24 mouse cellular contexts compared by ENCODE assay signal in the genomic region with DNA sequence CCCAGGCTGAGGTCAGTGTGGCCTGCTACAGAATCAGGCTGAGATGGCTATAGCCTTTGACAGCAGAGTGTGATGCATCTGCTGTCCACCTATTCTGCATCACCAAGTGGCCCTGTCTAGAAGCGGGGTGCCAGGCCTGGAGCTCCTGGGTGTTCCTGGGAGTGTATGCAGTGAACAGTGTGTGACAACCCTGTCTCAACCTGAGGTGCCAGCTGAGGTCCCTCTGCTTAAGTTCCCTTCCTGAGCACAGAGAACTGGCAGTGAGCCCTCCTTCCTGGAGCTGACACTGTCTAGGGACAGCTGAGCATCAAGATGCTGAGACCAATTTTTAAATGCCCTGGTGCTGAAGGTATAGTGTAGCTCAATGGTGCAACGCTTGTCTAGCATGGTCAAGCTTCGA. TPM values are rescaled to one million over a fixed set of nuclear protein-coding genes. Genes with fewer than 3 reads are reported as not detected.
DNase-seq lines count a peak whose midpoint lies in the region; TF ChIP-seq lines count a peak whose summit lies in the region.
"Had no signal": no experiment of that assay in that cellular context is flagged by ENCODE, and none has a peak within 500 bp of the region (broad histone marks: within the 10 kb centered on the region; RNA-seq: fewer than 3 reads in every experiment).

No protein-coding gene starts in this region.

- H3K27ac ChIP-seq in gastrocnemius, adult 2 months, result peak overlapping the region; percentile 100
- 0 out of 2 replicates have a peak overlapping the region, but pooled peaks have one; percentile 6 for H3K27ac ChIP-seq in heart, embryonic 10.5 days
- H3K27ac ChIP-seq: embryonic facial prominence, embryonic 12.5 days; embryonic facial prominence, embryonic 15.5 days; forebrain, embryonic 12.5 days; hindbrain, embryonic 12.5 days; hindbrain, embryonic 15.5 days had no signal

- no peak for TF ChIP-seq CTCF in gastrocnemius, adult 2 months (IDR thresholded peaks at IDR 0.05)

- peaks cover 34% of the 10 kb centered on the region for H3K4me1 ChIP-seq in heart, embryonic 10.5 days
- H3K4me1 ChIP-seq: forebrain, embryonic 12.5 days had no signal

- 88% methylated on average over 3 of the region's 3 CpGs for WGBS in heart, embryonic 10.5 days

- peaks cover 16% of the 10 kb centered on the region; the same call in 1 of the 2 replicates for H3K36me3 ChIP-seq in heart, embryonic 10.5 days
- H3K36me3 ChIP-seq: embryonic facial prominence, embryonic 12.5 days; embryonic facial prominence, embryonic 15.5 days; forebrain, embryonic 12.5 days; hindbrain, embryonic 12.5 days; hindbrain, embryonic 15.5 days had no signal

- peak overlapping the region; percentile 25; the same call in 1 of the 2 replicates for H3K4me3 ChIP-seq in gastrocnemius, adult 2 months
- H3K4me3 ChIP-seq in heart, embryonic 10.5 days, result no peak overlapping the region
- H3K4me3 ChIP-seq: embryonic facial prominence, embryonic 12.5 days; embryonic facial prominence, embryonic 15.5 days; forebrain, embryonic 12.5 days; hindbrain, embryonic 12.5 days; hindbrain, embryonic 15.5 days had no signal

- no peaks in the 10 kb centered on the region for H3K9me3 ChIP-seq in heart, embryonic 10.5 days
- H3K9me3 ChIP-seq: embryonic facial prominence, embryonic 12.5 days; embryonic facial prominence, embryonic 15.5 days; forebrain, embryonic 12.5 days; hindbrain, embryonic 12.5 days; hindbrain, embryonic 15.5 days had no signal

- intact Hi-C loops in gastrocnemius, adult 2 months (cut with DNase I), result loop anchor here (2.0 kb wide), 1 partner anchor 34 kb away; no protein-coding TSS in a partner anchor

- DNase-seq in gastrocnemius, adult 2 months, result peak; percentile 77
- no peak for DNase-seq in gastrocnemius, postnatal 4 days (ENCODE audit: low spot score in 2 of 2)
- no peak for DNase-seq in heart, embryonic 10.5 days (ENCODE audit: low spot score)
- DNase-seq in heart, adult 8-10 months (ENCODE audit: low spot score), result no peak
- DNase-seq in skeletal muscle tissue, adult 2 months (ENCODE audit: low read depth, low spot score), result peak; percentile 64
- DNase-seq in retina, postnatal 1 day, result no peak
- DNase-seq: adrenal gland, adult 2 months; adrenal gland, postnatal 14 days; cerebellum, adult 11 months; cerebellum, adult 2 months; cerebellum, adult 9-11 months; cerebellum, postnatal 25 days had no signal

- no peaks in the 10 kb centered on the region; the same call in 1 of the 2 replicates for H3K27me3 ChIP-seq in heart, embryonic 10.5 days (ENCODE audit: insufficient read depth, poor library complexity, severe bottlenecking)
- H3K27me3 ChIP-seq: embryonic facial prominence, embryonic 12.5 days; embryonic facial prominence, embryonic 15.5 days; forebrain, embryonic 12.5 days; hindbrain, embryonic 12.5 days; hindbrain, embryonic 15.5 days had no signal

RNA-seq across cellular contexts. Expression of gene Klf15, which starts 10.3 kb away (rescaled TPM):
- 10 to 100 TPM; 54.4 to 64.4 TPM for total RNA-seq in gastrocnemius, adult 2 months (2021)
- total RNA-seq in gastrocnemius, postnatal 4 days (2021), result 1 to 10 TPM; 6.3 to 6.7 TPM
- 7.9 and 11.5 TPM in 2 replicates for polyA plus RNA-seq in heart, embryonic 10.5 days (2016; fragmentation: Nextera tagmentation; extraction: Ambion mirVana)
- 10 to 100 TPM; 55.7 to 79.2 (median 65.3) TPM for total RNA-seq in heart, adult 8-10 months (2022)
- total RNA-seq: common myeloid progenitor, adult 5-6 weeks; granulocyte monocyte progenitor cell, adult 5-6 weeks; hematopoietic stem cell, adult 5-6 weeks; MEL had no signal
- polyA plus RNA-seq: C2C12; CD4-positive, CD25-positive, alpha-beta regulatory T cell, adult 4 months had no signal

RNA-seq across cellular contexts. Expression of gene Aldh1l1, which starts 13.5 kb away (rescaled TPM):
- 1 to 10 TPM; 3.6 to 5.3 TPM for total RNA-seq in gastrocnemius, adult 2 months (2021)
- total RNA-seq in gastrocnemius, postnatal 4 days (2021), result 1 to 10 TPM; 2.2 to 2.9 TPM
- 0.93 and 1.3 TPM in 2 replicates for polyA plus RNA-seq in heart, embryonic 10.5 days (2016; fragmentation: Nextera tagmentation; extraction: Ambion mirVana)
- total RNA-seq in heart, adult 8-10 months (2022), result 1 to 10 TPM; 1.8 to 5.1 (median 3.7) TPM

RNA-seq across cellular contexts. Expression of gene Cfap100, which starts 44.1 kb away (rescaled TPM):
- total RNA-seq in gastrocnemius, adult 2 months (2021), result under 1 TPM; 0.11 to 0.13 TPM
- total RNA-seq in gastrocnemius, postnatal 4 days (2021), result under 1 TPM; 0.26 to 0.37 TPM
- 0.12 TPM in 1 of 2 replicates, not detected in the other for polyA plus RNA-seq in heart, embryonic 10.5 days (2016; fragmentation: Nextera tagmentation; extraction: Ambion mirVana)
- under 1 TPM in 2 of 4 experiments, not detected in 2; 0.22 to 0.90 TPM for total RNA-seq in heart, adult 8-10 months (2022)
- total RNA-seq: common myeloid progenitor, adult 5-6 weeks; granulocyte monocyte progenitor cell, adult 5-6 weeks; hematopoietic stem cell, adult 5-6 weeks; MEL had no signal
- polyA plus RNA-seq: CD4-positive, CD25-positive, alpha-beta regulatory T cell, adult 4 months; intestine, postnatal 0 days had no signal

Comparison
In these comparisons a context has a peak if more than half of its experiments do, and no peak if none do; other contexts are left out.
1. DNase-seq: peak in gastrocnemius, adult 2 months (single experiment) and skeletal muscle tissue, adult 2 months (single experiment); none in gastrocnemius, postnatal 4 days (0 of 2), heart, embryonic 10.5 days (single experiment), heart, adult 8-10 months (single experiment) and retina, postnatal 1 day (single experiment).
2. RNA of gene Klf15, which starts 10.3 kb away (total RNA-seq): 55.7 to 79.2 TPM in heart, adult 8-10 months and 54.4 to 64.4 TPM in gastrocnemius, adult 2 months; 6.3 to 6.7 TPM in gastrocnemius, postnatal 4 days; every median in the first group is over 4 times any median in the second.